Mouse (Mus musculus) testis, adult 2 months (tissue): ENCODE measurements around the gene Htr7.

ENCODE experiments used
- CTCF ChIP-seq: fragments of 200-500 bp; IDR thresholded peaks from 2 replicates; pipeline ENCODE4 v1.5.1; 2012; ENCODE audit warnings: low read depth, mild to moderate bottlenecking, inconsistent platforms, low read length, moderate library complexity; ENCODE audit not compliant: control insufficient read depth, insufficient read depth, insufficient replicate concordance
- POLR2A ChIP-seq: fragments of 200-500 bp; IDR thresholded peaks from 2 replicates; pipeline ENCODE4 v1.6.1; 2012; ENCODE audit warnings: low read depth, mild to moderate bottlenecking, inconsistent platforms, low read length, moderate library complexity; ENCODE audit not compliant: control insufficient read depth

DNA sequence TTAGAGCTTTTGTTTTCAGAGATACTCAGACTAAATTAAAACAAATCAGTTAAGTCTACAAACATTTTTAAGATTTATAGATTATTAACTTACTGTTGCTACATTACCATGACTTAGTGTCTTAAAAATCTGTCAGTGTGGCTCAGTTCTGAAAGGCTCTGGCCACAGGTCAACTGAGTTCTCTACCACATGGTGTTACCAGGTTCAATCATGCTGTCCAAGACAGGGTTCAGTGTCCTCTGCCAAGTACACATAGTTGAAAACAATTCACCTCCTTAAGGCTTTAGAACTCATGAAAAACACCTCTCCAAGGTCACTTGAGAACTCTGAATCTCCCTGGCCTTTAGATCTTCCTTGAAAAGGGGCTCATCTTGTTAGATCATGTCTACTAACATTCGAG lies 69.8 kb downstream of the Htr7 start:
- TF ChIP-seq CTCF (no peak), POLR2A (no peak)
